Comparison of ENCODE assay signal across 10 mouse cellular contexts in genomic region chr4:125824525-125824924, GRCm38 (mm10).
A peak's percentile ranks its signal among the peaks of the same experiment; 100 is the strongest.
DNase-seq lines count a peak whose midpoint lies in the region.
"Had no signal": no experiment of that assay in that cellular context is flagged by ENCODE, and none has a peak within 500 bp of the region (broad histone marks: within the 10 kb centered on the region; RNA-seq: fewer than 3 reads in every experiment).

No protein-coding gene starts in this region.

- peak; percentile 42 to 46 for DNase-seq in cerebellum, postnatal 14 days
- no peak for DNase-seq in cerebellum, postnatal 4 days (ENCODE audit: low spot score in 2 of 2)
- peak; percentile 40 to 43 for DNase-seq in frontal cortex, postnatal 14 days (ENCODE audit: low spot score in 2 of 2)
- DNase-seq in left cerebral cortex, adult 18-20 months (ENCODE audit: low spot score in 2 of 2) = peak; percentile 67 to 78
- peak; percentile 76 for DNase-seq in right cerebral cortex, postnatal 25 days
- DNase-seq in gastrocnemius, adult 8-10 months (ENCODE audit: low spot score in 2 of 2) = no peak
- no peak for DNase-seq in adrenal gland, adult 8-10 months
- DNase-seq in lung, postnatal 4 days = no peak
- DNase-seq: kidney, postnatal 4 days; liver, embryonic 13.5 days had no signal

Comparison
In these comparisons a context has a peak if more than half of its experiments do, and no peak if none do; other contexts are left out.
1. DNase-seq: peak in cerebellum, postnatal 14 days (2 of 2), frontal cortex, postnatal 14 days (2 of 2), left cerebral cortex, adult 18-20 months (2 of 2) and right cerebral cortex, postnatal 25 days (single experiment); none in cerebellum, postnatal 4 days (0 of 2), gastrocnemius, adult 8-10 months (0 of 2), adrenal gland, adult 8-10 months (single experiment) and lung, postnatal 4 days (0 of 2).